Mouse (Mus musculus): Measurements from ENCODE around the gene Gmfg.

Gmfg gene

DNA sequence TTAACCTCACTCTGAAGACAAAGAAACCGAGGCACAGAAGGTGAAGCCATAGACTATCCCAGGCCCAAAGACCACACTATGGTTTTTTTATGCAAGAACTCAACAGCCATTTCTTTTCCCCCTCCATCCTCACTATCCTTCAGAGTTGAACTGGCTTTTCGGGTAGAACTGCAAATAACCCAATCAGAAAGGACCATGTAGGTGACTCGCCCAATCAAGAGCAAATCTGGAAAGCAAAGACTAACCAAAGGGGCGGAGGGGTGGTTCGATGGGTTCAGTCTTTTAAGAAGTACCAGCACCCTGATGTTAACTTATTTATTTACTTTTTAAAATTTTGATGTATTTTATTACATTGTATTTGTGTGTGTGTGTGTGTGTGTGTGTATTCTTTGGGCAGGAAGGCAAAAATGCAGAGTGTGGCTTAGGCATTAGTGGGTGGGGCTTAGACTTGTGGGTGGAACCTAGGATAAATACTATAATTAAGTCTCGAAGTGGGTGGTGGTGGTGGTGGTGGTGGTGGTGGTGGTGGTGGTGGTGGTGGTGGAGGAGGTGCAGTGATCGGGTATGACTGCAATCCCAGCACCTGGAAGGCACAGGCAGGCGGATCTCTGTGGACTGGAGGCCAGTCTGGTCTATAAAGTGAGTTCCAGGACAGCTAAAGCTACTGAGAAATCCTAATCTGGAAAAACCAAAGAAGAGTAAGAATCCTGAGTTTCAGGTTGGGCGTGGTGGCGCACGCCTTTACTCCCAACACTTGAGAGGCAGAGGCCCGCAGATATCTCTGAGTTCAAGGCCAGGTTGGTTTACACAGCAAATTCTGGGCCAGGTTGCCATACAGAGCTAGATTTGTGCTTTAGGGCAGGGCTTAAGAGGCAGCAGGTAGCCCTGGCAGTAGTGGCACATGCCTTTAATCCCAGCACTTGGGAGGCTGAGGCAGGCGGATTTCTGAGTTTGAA lies 10.9 kb downstream of the Gmfg start:
- TF ChIP-seq GATA4 (IDR thresholded peaks at IDR 0.05; ENCODE audit: insufficient replicate concordance, low read length) = no peak

- no peak for TF ChIP-seq GATA4 (IDR thresholded peaks at IDR 0.05; ENCODE audit: insufficient replicate concordance, low read length)
Observed at GRCm38 (mm10) chr7:28451531-28452360, 14.5 kb downstream of the Gmfg start, which contains the start of gene Lrfn1. Lrfn1 (plus strand) TSS chr7:28451980.

- TF ChIP-seq GATA4 (IDR thresholded peaks at IDR 0.05; ENCODE audit: insufficient replicate concordance, low read length) = no peak
Observed at GRCm38 (mm10) chr7:28452361-28453005, 15.2 kb downstream of the Gmfg start.

DNA sequence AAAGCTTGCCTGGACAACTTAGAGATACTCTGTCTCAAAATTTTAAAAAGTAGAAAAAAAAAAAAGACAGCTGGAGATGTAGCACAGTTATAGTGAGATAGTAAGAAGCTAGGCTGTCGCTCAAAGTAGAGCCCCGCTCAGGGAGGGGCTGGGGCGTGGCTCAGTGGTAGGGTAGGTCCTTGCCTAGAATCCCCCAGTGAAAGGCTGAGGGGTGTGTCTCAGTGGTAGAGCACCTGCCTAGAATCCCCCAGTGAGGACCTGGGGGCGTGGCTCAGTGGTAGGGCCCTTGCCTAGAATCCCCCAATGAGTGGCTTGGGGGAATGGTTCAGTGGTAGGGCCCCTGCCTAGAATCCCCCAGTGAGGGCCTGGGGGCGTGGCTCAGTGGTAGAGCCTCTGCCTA lies 23.1 kb downstream of the Gmfg start:
- no peak for TF ChIP-seq GATA4 (IDR thresholded peaks at IDR 0.05; ENCODE audit: insufficient replicate concordance, low read length)

DNA sequence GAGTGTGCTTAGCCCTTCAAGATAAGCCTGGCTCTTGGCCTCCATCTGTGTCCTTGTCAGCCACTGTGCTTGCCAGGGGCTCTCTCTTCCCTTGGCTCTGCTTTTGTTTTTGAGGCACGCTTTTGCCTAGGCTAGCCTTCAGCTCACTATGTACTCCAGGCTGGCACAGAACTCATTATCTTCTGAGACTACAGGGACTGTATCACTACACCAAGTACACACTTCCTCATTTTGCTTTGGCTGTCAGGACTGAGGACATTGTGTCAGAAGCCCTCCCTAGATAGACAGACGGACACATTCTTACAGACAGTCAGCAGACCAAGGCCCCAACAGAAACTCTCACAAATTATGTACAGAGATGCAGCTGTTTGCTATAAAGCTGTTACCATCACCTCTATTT lies 25.5 kb downstream of the Gmfg start:
- TF ChIP-seq GATA4 (IDR thresholded peaks at IDR 0.05; ENCODE audit: insufficient replicate concordance, low read length) = no peak

GRCm38 (mm10) chr7:28464416-28465212 lies 27.4 kb downstream of the Gmfg start:
- TF ChIP-seq GATA4 (IDR thresholded peaks at IDR 0.05; ENCODE audit: insufficient replicate concordance, low read length) = no peak

DNA sequence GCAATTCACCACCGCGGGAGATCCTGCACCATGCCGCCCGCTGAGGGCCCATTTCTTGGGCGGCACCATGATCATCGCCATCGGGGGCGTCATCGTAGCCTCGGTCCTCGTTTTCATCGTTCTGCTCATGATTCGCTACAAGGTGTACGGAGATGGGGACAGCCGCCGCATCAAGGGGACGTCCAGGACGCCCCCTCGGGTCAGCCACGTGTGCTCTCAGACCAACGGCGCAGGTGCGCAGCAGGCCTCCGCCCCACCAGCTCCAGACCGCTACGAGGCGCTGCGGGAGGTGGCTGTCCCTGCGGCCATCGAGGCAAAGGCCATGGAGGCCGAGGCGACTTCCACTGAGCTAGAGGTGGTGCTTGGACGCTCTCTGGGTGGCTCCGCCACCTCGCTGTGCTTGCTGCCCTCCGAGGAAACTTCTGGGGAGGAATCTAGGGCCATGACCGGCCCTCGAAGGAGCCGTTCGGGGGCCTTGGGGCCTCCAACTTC lies 29.5 kb downstream of the Gmfg start:
- TF ChIP-seq GATA4 (IDR thresholded peaks at IDR 0.05; ENCODE audit: insufficient replicate concordance, low read length) = no peak

DNA sequence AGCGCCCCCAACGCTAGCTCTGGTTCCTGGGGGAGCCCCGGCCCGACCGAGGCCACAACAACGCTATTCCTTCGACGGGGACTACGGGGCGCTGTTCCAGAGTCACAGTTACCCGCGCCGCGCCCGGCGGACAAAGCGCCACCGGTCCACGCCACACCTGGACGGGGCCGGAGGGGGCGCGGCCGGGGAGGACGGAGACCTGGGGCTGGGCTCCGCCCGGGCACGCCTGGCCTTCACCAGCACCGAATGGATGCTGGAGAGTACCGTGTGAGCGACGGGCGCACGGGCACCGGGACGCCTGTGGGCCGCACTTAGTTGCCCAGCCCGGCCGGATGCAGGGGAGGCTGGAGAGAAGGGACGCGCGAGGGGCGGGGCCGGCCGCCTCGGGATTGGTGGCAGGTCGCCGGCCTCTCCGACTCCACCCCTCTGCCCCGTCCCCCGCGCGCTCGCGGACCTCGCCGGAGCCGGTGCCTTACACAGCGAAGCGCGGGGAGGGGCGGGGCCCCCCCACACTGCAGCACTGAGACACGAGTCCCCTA lies 30.0 kb downstream of the Gmfg start:
- no peak for TF ChIP-seq GATA4 (IDR thresholded peaks at IDR 0.05; ENCODE audit: insufficient replicate concordance, low read length)

DNA sequence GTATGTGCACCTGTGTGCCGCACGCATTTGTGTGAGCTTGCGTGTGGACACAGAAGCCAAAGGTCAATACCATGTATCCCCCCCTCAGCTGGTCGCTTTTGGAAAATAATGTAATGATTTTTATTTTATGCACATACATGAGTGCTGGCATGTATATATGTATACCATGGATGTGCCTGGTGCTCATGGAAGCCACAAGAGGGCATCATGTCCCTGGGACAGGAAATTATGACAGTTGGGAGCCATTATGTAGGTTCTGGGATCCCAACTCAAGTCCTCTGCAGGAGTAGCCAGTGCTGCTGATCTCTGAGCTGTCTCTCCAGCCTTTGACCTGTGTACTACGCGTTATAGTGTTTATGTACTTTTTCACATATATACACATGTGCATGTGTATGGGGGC lies 38.9 kb downstream of the Gmfg start:
- no peak for TF ChIP-seq GATA4 (IDR thresholded peaks at IDR 0.05; ENCODE audit: insufficient replicate concordance, low read length)

DNA sequence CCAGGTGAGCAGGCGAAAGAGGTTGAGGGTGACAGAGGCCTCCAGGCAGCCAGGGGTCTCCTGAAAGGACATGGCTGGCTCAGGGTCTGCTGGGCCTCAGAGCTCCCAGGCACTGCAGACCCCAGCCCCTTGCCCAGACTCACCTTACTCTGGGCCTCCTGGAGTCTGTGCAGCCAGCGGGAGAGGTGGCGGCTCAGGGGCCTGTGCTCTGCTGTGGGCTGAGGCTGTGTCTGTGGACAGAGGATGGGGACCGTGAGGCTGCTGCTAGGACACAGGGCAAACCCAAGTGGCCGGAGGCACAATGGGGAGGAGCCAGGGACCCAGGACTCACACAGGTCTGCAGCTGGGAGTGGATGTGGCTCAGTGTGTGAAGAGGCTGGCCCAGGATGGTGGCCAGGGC lies 40.1 kb downstream of the Gmfg start:
- TF ChIP-seq GATA4 (IDR thresholded peaks at IDR 0.05; ENCODE audit: insufficient replicate concordance, low read length) = no peak

GRCm38 (mm10) chr7:28478854-28479253 lies 41.6 kb downstream of the Gmfg start:
- TF ChIP-seq GATA4 (IDR thresholded peaks at IDR 0.05; ENCODE audit: insufficient replicate concordance, low read length) = no peak

DNA sequence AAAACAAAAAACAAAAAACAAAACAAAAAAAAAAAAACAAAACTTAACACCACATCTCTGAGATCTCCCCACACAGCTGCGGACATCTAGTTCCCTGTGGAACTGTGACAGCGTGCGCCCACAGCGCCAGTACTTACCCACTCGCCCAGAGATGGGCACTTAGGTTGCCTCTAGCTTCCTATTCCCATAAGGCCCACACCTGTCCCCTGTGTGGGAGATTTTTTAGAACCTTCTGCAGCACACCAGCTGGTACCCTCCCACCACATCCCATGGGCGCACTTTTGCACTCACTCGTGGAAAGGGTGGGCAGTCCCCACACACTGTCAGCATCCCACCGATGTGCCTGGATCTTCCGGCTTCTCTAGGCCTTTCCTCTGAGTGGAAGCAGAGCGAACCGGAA lies 45.6 kb downstream of the Gmfg start:
- no peak for TF ChIP-seq GATA4 (IDR thresholded peaks at IDR 0.05; ENCODE audit: insufficient replicate concordance, low read length)

DNA sequence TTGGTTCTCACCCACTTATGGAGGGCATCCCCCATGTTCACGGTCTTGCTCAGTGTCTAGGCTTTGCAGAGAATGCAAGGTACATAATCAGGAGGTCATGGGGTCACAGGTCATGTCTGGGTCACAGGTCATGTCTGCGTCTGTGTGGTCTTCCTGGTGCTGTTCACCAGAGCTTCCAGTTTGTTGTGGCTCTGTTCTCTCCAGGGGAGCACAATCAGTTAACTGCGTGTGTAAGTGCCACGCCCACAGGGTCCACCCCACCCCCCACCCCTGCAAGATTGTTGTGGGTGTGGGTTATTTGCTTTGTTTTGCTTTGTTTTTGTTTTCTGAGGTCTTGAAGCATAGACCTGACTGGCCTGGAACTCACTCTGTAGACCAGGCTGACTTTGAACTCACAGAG lies 46.9 kb downstream of the Gmfg start:
- no peak for TF ChIP-seq GATA4 (IDR thresholded peaks at IDR 0.05; ENCODE audit: insufficient replicate concordance, low read length)

DNA sequence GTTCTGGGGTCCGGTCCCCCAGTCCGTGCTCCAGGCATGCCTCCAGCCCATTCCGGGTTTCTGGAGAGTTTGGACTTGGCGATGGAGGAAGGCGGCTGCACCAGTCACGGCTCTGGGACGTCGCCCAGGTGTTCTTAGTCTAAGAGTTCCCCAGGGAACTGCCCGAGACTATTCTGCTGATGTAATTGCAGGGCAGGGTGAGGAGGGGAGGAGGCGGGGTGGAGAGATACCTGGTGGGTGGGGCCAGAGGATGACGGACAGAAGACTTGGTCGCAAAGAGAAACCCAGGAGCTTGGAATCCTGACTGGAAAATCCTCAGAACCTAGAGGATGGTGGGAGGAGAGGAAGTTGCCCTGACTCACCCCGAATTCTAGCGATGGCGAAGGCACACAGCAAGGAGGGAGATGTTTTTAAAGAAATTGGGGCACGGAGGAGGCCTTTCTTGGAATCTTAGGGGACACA lies 50.8 kb downstream of the Gmfg start:
- no peak for TF ChIP-seq GATA4 (IDR thresholded peaks at IDR 0.05; ENCODE audit: insufficient replicate concordance, low read length)

All from liver, adult (tissue).